Comparison of ENCODE assay signal across 8 mouse cellular contexts in genomic region chr2:115859371-115860140, GRCm38 (mm10).
DNase-seq lines count a peak whose midpoint lies in the region; ATAC-seq lines count a peak whose summit lies in the region.

No protein-coding gene starts in this region.

- peaks cover 21% of the 10 kb centered on the region for H3K4me1 ChIP-seq in heart, embryonic 11.5 days (ENCODE audit: control insufficient read depth, insufficient read depth, low read length)
- peaks cover 17% of the 10 kb centered on the region for H3K4me1 ChIP-seq in heart, embryonic 16.5 days (ENCODE audit: control insufficient read depth, insufficient read depth, low read length)
- peaks cover 68% of the 10 kb centered on the region for H3K4me1 ChIP-seq in neural tube, embryonic 13.5 days (replicated peaks)

- 0 out of 2 replicates have a peak, but pooled peaks have one; percentile 53 for ATAC-seq in heart, embryonic 11.5 days (replicated peaks; ENCODE audit: insufficient number of reproducible peaks, low FRiP score, low TSS enrichment)
- ATAC-seq in heart, embryonic 16.5 days (replicated peaks; ENCODE audit: extremely low read depth, insufficient read depth, low FRiP score): peak; percentile 70; the same call in 1 of the 2 replicates
- peak; percentile 76 for ATAC-seq in neural tube, embryonic 13.5 days (ENCODE audit: low read depth)

- 0 out of 2 replicates have a peak overlapping the region, but pooled peaks have one; percentile 78 for H3K27ac ChIP-seq in heart, embryonic 11.5 days (ENCODE audit: low read depth, low read length)
- peak overlapping the region; percentile 44; the same call in 1 of the 2 replicates for H3K27ac ChIP-seq in heart, embryonic 16.5 days (ENCODE audit: low read length)
- H3K27ac ChIP-seq in neural tube, embryonic 13.5 days (replicated peaks): peak overlapping the region; percentile 86

- H3K27me3 ChIP-seq in heart, embryonic 11.5 days (ENCODE audit: control insufficient read depth, insufficient read depth, low read length): peaks cover 4% of the 10 kb centered on the region; the same call in 1 of the 2 replicates
- H3K27me3 ChIP-seq in heart, embryonic 16.5 days (ENCODE audit: control insufficient read depth, insufficient read depth, low read length): peaks cover 3% of the 10 kb centered on the region; the same call in 1 of the 2 replicates
- peaks cover 16% of the 10 kb centered on the region for H3K27me3 ChIP-seq in neural tube, embryonic 13.5 days

- H3K36me3 ChIP-seq in heart, embryonic 11.5 days (ENCODE audit: control insufficient read depth, insufficient read depth, low read length): peaks cover 5% of the 10 kb centered on the region; the same call in 1 of the 2 replicates
- H3K36me3 ChIP-seq in heart, embryonic 16.5 days (ENCODE audit: control insufficient read depth, insufficient read depth): peaks cover 8% of the 10 kb centered on the region; the same call in 1 of the 2 replicates
- peaks cover 12% of the 10 kb centered on the region for H3K36me3 ChIP-seq in neural tube, embryonic 13.5 days

- whole genome bisulfite sequencing in heart, embryonic 11.5 days (ENCODE audit: insufficient replicate concordance): 2% methylated on average over 27 of the region's 27 CpGs
- 2% methylated on average over 27 of the region's 27 CpGs for WGBS in heart, embryonic 16.5 days
- WGBS in neural tube, embryonic 13.5 days: under 1% methylated on average over 27 of the region's 27 CpGs

- intact Hi-C loops in gastrocnemius, postnatal 36 days (cut with DNase I): loop anchor here (5.0 kb wide), 2 partner anchors 208 to 243 kb away; partner anchors contain the start of gene Meis2

- DNase-seq in heart, adult 9 months (ENCODE audit: low spot score in 2 of 2): no peak
- peak; percentile 41 to 50 for DNase-seq in adrenal gland, postnatal 4 days (ENCODE audit: low spot score in 2 of 2)
- peak; percentile 62 to 63 for DNase-seq in kidney, postnatal 36 days
- DNase-seq in gastrocnemius, postnatal 36 days: no peak
- DNase-seq in left cerebral cortex, adult 11 months (ENCODE audit: low spot score): no peak

- peak overlapping the region; percentile 63 for H3K4me2 ChIP-seq in heart, embryonic 11.5 days
- peak overlapping the region; percentile 70 for H3K4me2 ChIP-seq in heart, embryonic 16.5 days (ENCODE audit: low read depth, low read length)
- peak overlapping the region; percentile 59 for H3K4me2 ChIP-seq in neural tube, embryonic 13.5 days

- peak overlapping the region; percentile 54 for H3K9ac ChIP-seq in heart, embryonic 11.5 days (ENCODE audit: low read depth, low read length)
- peak overlapping the region; percentile 68 for H3K9ac ChIP-seq in heart, embryonic 16.5 days (ENCODE audit: low read length)
- peak overlapping the region; percentile 60 for H3K9ac ChIP-seq in neural tube, embryonic 13.5 days

- H3K4me3 ChIP-seq in heart, embryonic 11.5 days (ENCODE audit: low read depth, low read length): peak overlapping the region; percentile 42
- H3K4me3 ChIP-seq in heart, embryonic 16.5 days (ENCODE audit: low read length): peak overlapping the region; percentile 51
- peak overlapping the region; percentile 33 for H3K4me3 ChIP-seq in neural tube, embryonic 13.5 days

- no peaks in the 10 kb centered on the region for H3K9me3 ChIP-seq in heart, embryonic 11.5 days (replicated peaks; ENCODE audit: control insufficient read depth, low read length)
- H3K9me3 ChIP-seq in heart, embryonic 16.5 days (replicated peaks; ENCODE audit: control insufficient read depth, low read length): no peaks in the 10 kb centered on the region
- no peaks in the 10 kb centered on the region for H3K9me3 ChIP-seq in neural tube, embryonic 13.5 days

Comparison
In these comparisons a context has a peak if more than half of its experiments do, and no peak if none do; other contexts are left out.
1. DNase-seq: peak in adrenal gland, postnatal 4 days (2 of 2) and kidney, postnatal 36 days (2 of 2); none in heart, adult 9 months (0 of 2), gastrocnemius, postnatal 36 days (0 of 2) and left cerebral cortex, adult 11 months (single experiment).
2. Peak in every context shown above with its lines, with median percentiles within 50 percentile points of each other: ATAC-seq, H3K27ac ChIP-seq, H3K4me2 ChIP-seq, H3K4me3 ChIP-seq and H3K9ac ChIP-seq.